Mouse (Mus musculus) olfactory bulb, adult 2 months (tissue): ENCODE measurements at regions not wholly inside any gene's neighbourhood (a gene's known extent, or its start where the extent isn't known, plus 50 kb on each side); places are given as distances from the start of the nearest gene placed in this dataset.

Experiments used
- H3K27ac ChIP-seq: fragments of 200-500 bp; 2 replicates; pipeline ENCODE4 v1.5.1; 2012; ENCODE audit warnings: low read depth, low read length; ENCODE audit not compliant: insufficient read depth
- H3K4me1 ChIP-seq: fragments of 200-500 bp; 2 replicates; pipeline ENCODE4 v1.6.1; 2012; ENCODE audit warnings: low read length; ENCODE audit not compliant: control insufficient read depth, insufficient read depth
- H3K4me3 ChIP-seq: fragments of 200-500 bp; 2 replicates; pipeline ENCODE4 v1.5.1; 2012; ENCODE audit warnings: mild to moderate bottlenecking, low read depth, low read length, moderate library complexity; ENCODE audit not compliant: insufficient read depth
- CTCF ChIP-seq: fragments of 200-500 bp; IDR thresholded peaks from 2 replicates; pipeline ENCODE4 v1.5.1; 2012; ENCODE audit warnings: low read depth, mild to moderate bottlenecking, low read length, moderate library complexity; ENCODE audit not compliant: insufficient read depth
- POLR2A ChIP-seq: fragments of 200-500 bp; IDR thresholded peaks from 2 replicates; pipeline ENCODE4 v1.6.1; 2012; ENCODE audit warnings: mild to moderate bottlenecking, low read depth, low read length, moderate library complexity; ENCODE audit not compliant: insufficient read depth
- WGBS: fragments of 180-500 bp; shearing (Covaris S2); methylation state at CpG from one replicate; pipeline ENCODE4 v1.1.7; 2018; 5-methylcytosine and 5-hydroxymethylcytosine counted together

DNA sequence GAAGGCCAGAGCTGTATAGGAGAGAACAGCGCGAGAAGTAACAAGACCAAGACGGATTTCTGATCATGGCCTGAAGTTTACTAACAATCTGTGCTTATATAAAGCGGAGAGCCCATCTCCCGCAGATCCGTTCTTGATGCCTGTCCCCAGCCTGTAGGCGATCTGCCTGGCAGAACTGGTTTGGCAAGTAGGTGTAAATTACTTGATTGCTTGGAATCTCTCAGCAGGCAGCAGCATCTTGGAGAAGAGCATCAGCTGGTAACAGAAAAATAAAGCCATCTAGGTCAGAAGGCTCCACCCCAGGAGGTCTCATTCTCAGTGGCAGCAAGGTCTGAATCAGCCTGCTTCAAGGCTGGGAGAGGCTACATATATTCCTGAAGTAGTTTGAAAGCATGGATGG lies 401.5 kb downstream of the Dhx35 start:
- TF ChIP-seq CTCF, result no peak
- no peak for TF ChIP-seq POLR2A
- no peak overlapping the region for H3K27ac ChIP-seq
- 73% methylated on average over 7 of the region's 7 CpGs for WGBS
- H3K4me3 ChIP-seq, result no peak overlapping the region
- no peaks in the 10 kb centered on the region for H3K4me1 ChIP-seq

GRCm38 (mm10) chr2:159232266-159232665 lies 437.7 kb downstream of the Dhx35 start:
- Histone ChIP-seq H3K27ac (no peak overlapping the region), H3K4me1 (no peaks in the 10 kb centered on the region), H3K4me3 (no peak overlapping the region)
- 41% methylated on average over 2 of the region's 2 CpGs for whole genome bisulfite sequencing
- TF ChIP-seq CTCF, result no peak
- no peak for TF ChIP-seq POLR2A

DNA sequence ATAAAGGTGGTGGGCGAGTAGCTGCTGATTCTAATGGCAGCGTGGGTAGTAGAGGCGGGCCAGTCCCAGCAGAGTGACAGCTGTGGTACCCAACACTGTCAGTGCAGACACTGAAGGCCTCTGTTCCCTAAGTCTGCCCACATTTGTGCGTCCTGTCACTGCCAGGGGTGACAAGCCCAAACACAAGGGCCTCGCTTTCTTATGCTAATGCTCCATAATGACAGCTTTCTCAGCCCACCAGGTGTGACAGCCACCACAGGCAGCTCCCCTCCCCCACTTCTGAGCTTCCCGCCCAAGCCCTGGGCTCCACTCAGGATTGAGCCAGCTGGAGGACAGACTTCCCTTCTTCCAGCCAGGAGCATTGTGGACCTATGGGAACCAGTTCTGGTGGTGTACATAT lies 440.4 kb downstream of the Dhx35 start:
- Histone ChIP-seq H3K4me3 (no peak overlapping the region), H3K4me1 (no peaks in the 10 kb centered on the region), H3K27ac (no peak overlapping the region)
- TF ChIP-seq CTCF, result no peak
- TF ChIP-seq POLR2A, result no peak
- WGBS, result 56% methylated on average over 6 of the region's 6 CpGs

- no peak overlapping the region for H3K27ac ChIP-seq
- no peak for TF ChIP-seq POLR2A
- no peak for TF ChIP-seq CTCF
- no peaks in the 10 kb centered on the region for H3K4me1 ChIP-seq
- H3K4me3 ChIP-seq, result no peak overlapping the region
- WGBS, result 38% methylated on average over 6 of the region's 6 CpGs
Measured at GRCm38 (mm10) chr2:159250065-159250464, 455.5 kb downstream of the Dhx35 start.

DNA sequence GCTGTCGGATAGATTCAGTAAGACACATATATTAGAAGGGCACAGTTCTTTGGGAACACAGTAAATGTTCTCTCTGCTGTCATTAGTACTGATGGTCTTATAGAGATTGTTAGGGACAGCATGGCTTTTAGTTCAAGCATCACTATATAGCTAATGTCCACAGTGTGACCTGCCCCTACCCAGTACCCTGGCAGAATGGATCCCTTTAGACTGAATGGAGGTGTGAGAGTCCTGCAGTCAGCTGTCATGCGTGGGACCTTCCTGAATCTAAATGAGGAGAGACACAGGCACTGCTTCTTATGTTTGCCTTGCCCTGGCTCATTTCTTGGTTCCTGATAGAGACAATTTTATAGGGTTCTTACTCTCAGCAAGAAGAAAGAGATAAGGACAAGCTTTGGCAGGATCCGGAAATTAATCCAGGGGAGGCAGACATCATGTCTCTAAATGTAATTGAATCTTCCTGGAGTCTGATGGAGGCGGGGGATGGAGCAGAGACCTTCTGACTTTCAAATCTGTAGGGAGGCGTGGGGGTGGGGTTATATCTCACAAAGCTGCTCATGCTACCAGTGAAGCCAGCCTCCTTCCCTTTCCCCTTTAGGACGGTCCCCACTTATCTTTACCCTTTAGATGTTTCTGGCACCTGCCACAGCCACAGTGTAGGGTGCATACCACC lies 456.5 kb downstream of the Dhx35 start:
- WGBS, result 91% methylated on average over 6 of the region's 6 CpGs
- no peak overlapping the region for H3K27ac ChIP-seq
- no peaks in the 10 kb centered on the region for H3K4me1 ChIP-seq
- TF ChIP-seq POLR2A, result no peak
- no peak for TF ChIP-seq CTCF
- no peak overlapping the region for H3K4me3 ChIP-seq

GRCm38 (mm10) chr2:159270221-159271080 lies 475.8 kb downstream of the Dhx35 start:
- H3K4me3 ChIP-seq, result no peak overlapping the region
- TF ChIP-seq CTCF, result no peak
- no peak for TF ChIP-seq POLR2A
- H3K4me1 ChIP-seq, result no peaks in the 10 kb centered on the region
- H3K27ac ChIP-seq, result no peak overlapping the region
- WGBS, result 76% methylated on average over 10 of the region's 10 CpGs

DNA sequence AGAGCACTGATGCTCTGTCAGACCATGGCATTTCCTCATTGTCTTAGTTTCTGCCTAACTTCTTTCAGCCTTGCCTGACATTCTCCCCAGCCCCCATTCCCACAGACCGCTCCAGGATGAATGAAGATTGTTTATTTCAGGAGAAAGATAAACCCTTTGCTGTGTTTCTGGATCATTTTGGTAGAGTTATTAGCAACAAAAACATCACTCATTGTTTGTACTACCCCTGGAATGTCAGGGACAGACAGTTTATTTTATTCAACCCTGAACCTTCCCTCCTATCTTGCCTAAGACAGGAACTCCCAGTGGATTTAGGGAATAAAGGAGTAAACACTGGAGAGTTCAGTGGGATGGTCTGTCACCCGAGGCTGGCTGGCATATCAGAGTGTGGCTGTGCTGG lies 484.3 kb downstream of the Dhx35 start:
- Histone ChIP-seq H3K27ac (no peak overlapping the region), H3K4me3 (no peak overlapping the region), H3K4me1 (no peaks in the 10 kb centered on the region)
- no peak for TF ChIP-seq POLR2A
- TF ChIP-seq CTCF, result no peak
- 73% methylated on average over 2 of the region's 2 CpGs for WGBS

DNA sequence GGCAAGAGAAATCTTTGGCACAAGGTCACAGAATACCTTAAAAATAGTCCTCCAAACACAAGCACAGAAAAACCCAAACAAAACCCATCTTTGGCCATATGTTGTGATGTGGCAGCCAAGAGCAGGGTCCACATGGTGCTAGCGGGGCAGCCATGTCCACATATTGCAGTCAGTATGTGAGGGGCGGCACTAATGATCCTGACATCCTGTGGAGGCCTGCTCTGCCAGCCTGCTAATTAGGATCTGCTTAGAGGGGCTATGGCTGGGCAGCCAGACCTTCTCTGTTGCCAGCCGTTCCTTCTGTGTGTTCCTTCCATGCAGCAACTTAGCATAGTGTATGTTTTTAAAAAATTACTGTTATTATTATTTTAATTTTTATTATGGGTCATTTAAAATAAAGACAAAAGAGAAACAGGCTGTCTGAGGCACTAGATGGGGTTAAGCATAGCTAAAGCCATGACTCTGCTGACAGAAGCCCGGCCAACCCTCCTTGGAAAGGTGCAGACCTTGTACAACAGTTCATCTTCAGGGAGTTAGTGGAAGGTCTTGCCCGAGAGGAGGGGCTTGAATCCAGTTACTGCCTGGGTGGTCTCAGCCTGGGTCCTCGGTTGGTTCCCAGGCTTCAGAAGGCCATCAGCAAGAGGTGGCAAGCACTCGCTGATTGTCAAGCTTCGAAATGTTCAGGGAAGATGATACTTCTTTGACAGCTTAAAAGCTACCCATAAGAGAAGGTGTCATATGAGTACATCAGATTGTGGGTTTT lies 487.1 kb downstream of the Dhx35 start:
- Histone ChIP-seq H3K27ac (no peak overlapping the region), H3K4me3 (no peak overlapping the region), H3K4me1 (no peaks in the 10 kb centered on the region)
- no peak for TF ChIP-seq POLR2A
- TF ChIP-seq CTCF, result no peak
- WGBS, result 90% methylated on average over 8 of the region's 8 CpGs

GRCm38 (mm10) chr2:159284100-159284499 lies 489.5 kb downstream of the Dhx35 start:
- H3K4me1 ChIP-seq, result no peaks in the 10 kb centered on the region
- WGBS, result 59% methylated on average over 5 of the region's 5 CpGs
- TF ChIP-seq POLR2A (no peak), CTCF (no peak)
- H3K27ac ChIP-seq, result no peak overlapping the region
- no peak overlapping the region for H3K4me3 ChIP-seq
